Mouse (Mus musculus) liver, adult 2 months (tissue): Measurements from ENCODE around the gene Nhp2.

Experiments used
- CTCF ChIP-seq: fragments of 200-500 bp; IDR thresholded peaks from 2 replicates; pipeline ENCODE4 v1.5.1; 2011; ENCODE audit warnings: low read depth, low read length, control low read depth
- POLR2A ChIP-seq: fragments of 200-500 bp; IDR thresholded peaks from 2 replicates; pipeline ENCODE4 v1.6.1; 2011; ENCODE audit warnings: low read length, control low read depth; ENCODE audit not compliant: insufficient read depth; ENCODE audit errors: extremely low read depth

DNA sequence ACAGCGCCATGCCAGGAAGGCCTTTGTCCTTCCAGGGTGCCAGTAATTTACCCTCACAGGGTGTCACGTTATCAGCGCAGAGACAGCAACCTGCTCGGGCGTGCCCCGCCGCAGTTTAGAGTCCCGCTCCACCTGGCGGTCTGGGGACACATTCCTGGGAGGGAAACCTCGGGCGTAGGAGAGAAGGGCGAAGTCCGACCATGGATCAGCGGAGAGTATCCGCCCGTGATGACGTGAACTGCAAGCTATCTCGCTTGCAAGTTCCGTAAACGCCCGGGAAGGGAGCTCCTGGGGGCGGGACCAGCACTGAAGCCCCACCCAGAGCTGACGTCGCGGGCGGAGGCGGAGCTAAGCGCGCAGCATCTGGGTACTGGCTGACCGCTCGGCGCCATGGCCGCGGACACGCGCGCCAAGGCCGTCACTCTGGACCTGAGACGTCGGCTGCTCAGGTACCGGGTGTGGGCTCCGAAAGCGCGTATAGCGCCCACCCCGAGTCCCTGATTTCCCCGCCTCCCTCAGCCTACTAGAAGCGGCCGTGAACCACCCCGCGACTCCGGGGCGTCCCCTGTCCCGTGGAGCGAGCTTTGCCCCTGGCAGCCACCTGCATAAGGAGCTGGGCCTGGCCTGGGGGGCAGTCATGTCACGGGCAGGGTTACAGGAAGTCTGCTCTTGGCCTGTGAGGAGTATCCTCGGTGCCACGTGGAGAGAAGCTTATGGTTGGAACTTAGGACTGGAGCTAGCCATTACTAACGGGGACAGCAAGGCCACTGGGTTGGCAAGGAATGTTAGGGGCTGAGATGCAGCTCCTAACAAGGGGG lies 34.9 kb upstream of the Nhp2 start, which contains the start of gene Phykpl:
- TF ChIP-seq POLR2A (peak; percentile 89), CTCF (peak; percentile 64)
